ENCODE assay signal across 9 mouse cellular contexts in the genomic region with DNA sequence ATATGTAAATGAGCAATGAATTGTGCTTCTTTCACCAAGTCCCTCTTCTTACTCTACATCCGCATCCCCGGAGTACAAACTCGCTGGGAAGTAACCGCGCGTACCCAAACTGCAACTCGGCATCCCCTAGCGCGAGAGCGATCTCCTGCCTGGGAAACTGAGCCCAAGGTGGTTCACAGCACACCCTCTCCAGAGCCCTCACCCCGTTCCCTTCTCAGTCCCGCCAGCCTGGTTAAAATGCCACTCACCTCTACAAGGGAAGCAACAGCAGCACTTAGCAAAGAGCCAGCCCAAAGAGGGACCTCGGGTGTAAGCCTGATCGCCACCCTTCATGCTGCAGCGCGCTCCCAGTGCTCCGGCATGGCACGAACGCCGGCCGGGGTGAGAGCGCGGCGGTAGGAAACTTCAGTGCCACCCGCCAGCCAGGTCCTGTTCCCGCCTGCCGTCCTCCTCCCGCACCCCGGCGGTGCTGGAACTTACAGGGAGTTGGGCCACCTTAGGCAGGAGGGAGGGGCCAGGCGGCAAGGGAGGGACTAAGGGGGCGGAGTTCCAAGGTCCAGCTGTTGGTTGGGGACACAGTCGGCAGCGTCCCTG.
DNase-seq lines count a peak whose midpoint lies in the region; ATAC-seq lines count a peak whose summit lies in the region.
"Had no signal": no experiment of that assay in that cellular context is flagged by ENCODE, and none has a peak within 500 bp of the region (broad histone marks: within the 10 kb centered on the region; RNA-seq: fewer than 3 reads in every experiment).

No protein-coding gene starts in this region.

- H3K9me3 ChIP-seq in embryonic facial prominence, embryonic 15.5 days (replicated peaks) = no peaks in the 10 kb centered on the region
- H3K9me3 ChIP-seq in heart, embryonic 13.5 days = no peaks in the 10 kb centered on the region
- H3K9me3 ChIP-seq in kidney, embryonic 15.5 days (replicated peaks) = no peaks in the 10 kb centered on the region

- ATAC-seq in embryonic facial prominence, embryonic 15.5 days (ENCODE audit: insufficient number of reproducible peaks, low FRiP score, low TSS enrichment, low read depth) = peak; percentile 72; the same call in 1 of the 2 replicates
- peak; percentile 75; the same call in 1 of the 2 replicates for ATAC-seq in heart, embryonic 13.5 days (ENCODE audit: extremely low read depth, insufficient number of reproducible peaks, low FRiP score, low TSS enrichment)
- ATAC-seq in kidney, embryonic 15.5 days (replicated peaks; ENCODE audit: low FRiP score) = peak; percentile 89
- ATAC-seq: Patski had no signal

- peak overlapping the region; percentile 55 for H3K27ac ChIP-seq in embryonic facial prominence, embryonic 15.5 days (replicated peaks)
- peak overlapping the region; percentile 84 for H3K27ac ChIP-seq in heart, embryonic 13.5 days (replicated peaks)
- peak overlapping the region; percentile 76 for H3K27ac ChIP-seq in kidney, embryonic 15.5 days

- H3K4me3 ChIP-seq in embryonic facial prominence, embryonic 15.5 days (replicated peaks) = peak overlapping the region; percentile 59
- peak overlapping the region; percentile 75 for H3K4me3 ChIP-seq in heart, embryonic 13.5 days
- peak overlapping the region; percentile 67 for H3K4me3 ChIP-seq in kidney, embryonic 15.5 days (replicated peaks)

- peak; percentile 42 to 48 for DNase-seq in layer of hippocampus, postnatal 10 days (ENCODE audit: low spot score in 2 of 2)
- DNase-seq in layer of hippocampus, adult 8-10 months (ENCODE audit: low spot score in 2 of 2) = no peak
- peak; percentile 82 for DNase-seq in lung, postnatal 14 days
- peak; percentile 27 for DNase-seq in ovary, postnatal 10 days (ENCODE audit: low spot score)
- DNase-seq in thymus, postnatal 25 days = peak; percentile 37

- H3K9ac ChIP-seq in embryonic facial prominence, embryonic 15.5 days = peak overlapping the region; percentile 42
- peak overlapping the region; percentile 83 for H3K9ac ChIP-seq in heart, embryonic 13.5 days
- peak overlapping the region; percentile 37 for H3K9ac ChIP-seq in kidney, embryonic 15.5 days

- peak overlapping the region; percentile 91 for H3K4me2 ChIP-seq in embryonic facial prominence, embryonic 15.5 days (replicated peaks)
- H3K4me2 ChIP-seq in heart, embryonic 13.5 days = peak overlapping the region; percentile 87
- H3K4me2 ChIP-seq in kidney, embryonic 15.5 days = peak overlapping the region; percentile 93

- under 1% methylated on average over 34 of the region's 34 CpGs for WGBS in embryonic facial prominence, embryonic 15.5 days
- under 1% methylated on average over 34 of the region's 34 CpGs for WGBS in heart, embryonic 13.5 days
- WGBS in kidney, embryonic 15.5 days = 1% methylated on average over 34 of the region's 34 CpGs

- no peaks in the 10 kb centered on the region for H3K27me3 ChIP-seq in embryonic facial prominence, embryonic 15.5 days
- H3K27me3 ChIP-seq in heart, embryonic 13.5 days (replicated peaks) = no peaks in the 10 kb centered on the region
- H3K27me3 ChIP-seq in kidney, embryonic 15.5 days = 0 out of 2 replicates have a peak, but pooled peaks cover 3% of the 10 kb centered on the region
- H3K27me3 ChIP-seq: Patski had no signal

- H3K36me3 ChIP-seq in embryonic facial prominence, embryonic 15.5 days = no peaks in the 10 kb centered on the region
- H3K36me3 ChIP-seq in heart, embryonic 13.5 days = peaks cover 19% of the 10 kb centered on the region
- no peaks in the 10 kb centered on the region for H3K36me3 ChIP-seq in kidney, embryonic 15.5 days

- H3K4me1 ChIP-seq in embryonic facial prominence, embryonic 15.5 days = peaks cover 25% of the 10 kb centered on the region
- H3K4me1 ChIP-seq in heart, embryonic 13.5 days = peaks cover 31% of the 10 kb centered on the region
- peaks cover 30% of the 10 kb centered on the region for H3K4me1 ChIP-seq in kidney, embryonic 15.5 days

Comparison
In these comparisons a context has a peak if more than half of its experiments do, and no peak if none do; other contexts are left out.
1. DNase-seq: peak in layer of hippocampus, postnatal 10 days (2 of 2), lung, postnatal 14 days (single experiment), ovary, postnatal 10 days (single experiment) and thymus, postnatal 25 days (single experiment); none in layer of hippocampus, adult 8-10 months (0 of 2).
2. Peak in every context shown above with its lines, with median percentiles within 50 percentile points of each other: ATAC-seq, H3K27ac ChIP-seq, H3K4me2 ChIP-seq, H3K4me3 ChIP-seq and H3K9ac ChIP-seq.